Mouse (Mus musculus): Measurements from ENCODE around the gene Zfp553.

The Zfp553 gene

DNA sequence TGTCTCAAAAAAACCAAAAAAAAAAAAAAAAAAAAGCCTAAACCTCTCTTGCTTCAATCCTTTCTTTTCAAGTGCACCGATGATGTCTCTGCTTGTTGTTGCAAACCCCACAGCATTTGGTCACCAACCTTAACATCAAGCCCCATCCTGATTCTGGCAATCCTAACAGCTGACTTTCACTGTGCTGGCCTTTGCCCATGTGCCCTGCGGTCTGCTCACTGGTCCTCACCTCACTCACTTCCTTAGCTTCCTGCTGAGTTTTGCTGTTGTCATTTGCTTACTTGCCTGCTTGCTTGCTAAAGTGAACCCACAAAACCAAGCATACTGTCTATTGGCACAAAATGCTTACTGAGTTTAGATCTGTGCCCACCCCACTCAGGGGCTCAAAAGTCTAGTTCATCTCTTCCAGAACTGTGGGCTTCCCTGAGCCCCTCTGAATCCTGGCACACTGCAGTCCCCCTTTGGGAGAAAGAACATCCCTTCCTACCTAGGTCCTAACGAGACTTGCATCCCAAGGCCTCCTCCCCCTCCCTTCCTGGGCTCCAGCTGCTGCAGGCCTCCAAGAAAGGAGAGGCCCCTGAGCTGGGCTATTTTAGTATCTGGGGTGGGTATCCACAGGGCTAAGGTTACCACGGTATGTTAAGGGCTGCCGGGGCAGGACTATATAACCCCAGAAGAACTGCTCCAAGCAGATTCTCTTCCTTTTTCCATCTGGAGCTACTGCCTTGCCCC, 21.7 kb upstream of the Zfp553 start:
- DNase-seq (ENCODE audit: low spot score in 2 of 2), result no peak

DNA sequence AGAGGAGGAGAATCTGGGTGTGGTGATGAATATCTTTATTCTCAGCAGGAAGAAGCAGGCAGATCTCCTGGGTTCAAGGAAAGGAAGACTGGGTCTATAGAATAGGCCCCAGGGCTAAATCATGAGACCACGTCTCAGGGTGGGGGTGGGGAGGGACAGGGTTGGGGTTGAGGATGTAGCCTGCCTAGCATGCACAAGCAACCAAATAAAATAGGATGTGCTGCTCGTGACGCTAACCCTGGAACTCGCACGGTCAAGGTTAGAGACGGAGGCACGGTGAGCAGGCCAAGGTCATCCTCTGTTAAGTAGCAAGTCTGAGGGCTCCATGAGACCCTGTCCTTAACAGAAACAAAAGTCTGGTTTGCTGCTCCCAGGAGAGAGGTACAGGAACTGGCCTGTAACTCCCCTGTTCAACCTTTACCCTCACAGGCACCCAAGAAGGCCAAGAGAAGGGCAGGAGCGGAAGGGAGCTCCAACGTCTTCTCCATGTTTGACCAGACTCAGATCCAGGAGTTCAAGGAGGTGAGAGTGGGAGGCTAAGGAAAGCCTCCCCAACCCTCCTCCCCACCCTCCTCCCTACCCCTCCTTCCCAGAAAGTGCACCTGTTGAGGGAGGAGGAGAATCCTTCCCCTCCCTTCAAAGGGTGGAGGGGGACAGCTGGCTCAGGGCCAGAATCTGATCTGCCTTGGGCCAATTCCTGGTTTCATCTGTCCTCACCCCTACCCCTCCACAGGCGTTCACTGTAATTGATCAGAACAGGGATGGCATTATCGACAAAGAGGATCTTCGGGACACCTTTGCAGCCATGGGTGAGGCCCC, 20.2 kb upstream of the Zfp553 start:
- peak in 1 of 2 experiments; percentile 58 for DNase-seq (ENCODE audit: low spot score in 2 of 2)

DNA sequence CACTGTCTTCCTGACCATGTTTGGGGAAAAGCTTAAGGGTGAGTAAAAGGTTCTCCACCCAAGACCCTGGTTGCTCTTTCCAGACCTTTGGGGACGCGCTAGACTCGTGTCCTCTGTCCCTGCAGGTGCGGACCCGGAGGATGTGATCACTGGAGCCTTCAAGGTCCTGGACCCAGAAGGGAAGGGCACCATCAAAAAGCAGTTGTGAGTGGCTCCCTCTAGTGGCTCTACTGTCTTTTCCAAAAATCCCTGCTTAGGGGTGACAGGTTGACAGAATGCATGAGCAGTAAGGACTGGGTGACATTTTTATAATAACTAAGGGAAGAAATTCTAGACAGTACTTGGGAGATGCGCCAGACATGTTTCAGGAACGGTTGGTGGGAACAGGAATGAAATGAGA, 19.4 kb upstream of the Zfp553 start:
- DNase-seq (ENCODE audit: low spot score in 2 of 2), result no peak

DNA sequence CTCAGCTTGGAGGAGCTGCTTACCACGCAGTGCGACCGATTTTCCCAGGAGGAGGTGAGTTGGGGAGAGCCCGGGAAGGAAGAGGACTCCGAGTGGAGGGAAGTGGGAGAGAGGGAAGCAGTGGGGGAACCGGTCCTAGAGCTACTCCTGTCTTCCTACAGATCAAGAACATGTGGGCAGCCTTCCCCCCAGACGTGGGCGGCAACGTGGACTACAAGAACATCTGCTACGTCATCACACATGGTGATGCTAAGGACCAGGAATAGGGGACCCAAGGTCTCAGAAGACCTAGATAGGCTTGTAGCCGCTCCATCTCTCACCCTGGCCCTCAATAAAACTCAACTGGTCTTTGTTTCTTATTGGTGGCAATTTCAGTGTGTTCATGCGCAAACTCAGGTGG, 18.9 kb upstream of the Zfp553 start:
- peak in 1 of 2 experiments; percentile 56 for DNase-seq (ENCODE audit: low spot score in 2 of 2)

DNA sequence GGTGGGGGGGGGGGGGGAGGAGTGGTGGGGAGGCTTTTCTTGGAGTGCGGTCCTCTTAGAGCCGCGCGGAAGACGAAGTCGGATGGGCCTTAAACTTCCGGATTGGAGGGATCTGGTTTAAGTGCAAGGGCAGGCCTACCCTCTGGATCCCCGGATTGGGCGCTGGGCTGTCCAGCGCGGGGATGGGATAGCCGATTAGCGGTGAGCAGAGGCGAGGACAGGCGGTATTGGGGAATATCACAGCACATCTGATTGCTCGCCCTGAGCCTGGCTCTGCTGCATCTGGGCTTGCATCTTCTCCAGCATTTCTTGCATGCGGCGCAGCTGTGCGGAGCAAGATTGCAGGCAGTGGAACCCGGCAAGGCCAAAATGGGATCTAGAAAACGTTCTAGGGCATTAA, 18.3 kb upstream of the Zfp553 start:
- DNase-seq (ENCODE audit: low spot score in 2 of 2), result peak in 1 of 2 experiments; percentile 58

DNA sequence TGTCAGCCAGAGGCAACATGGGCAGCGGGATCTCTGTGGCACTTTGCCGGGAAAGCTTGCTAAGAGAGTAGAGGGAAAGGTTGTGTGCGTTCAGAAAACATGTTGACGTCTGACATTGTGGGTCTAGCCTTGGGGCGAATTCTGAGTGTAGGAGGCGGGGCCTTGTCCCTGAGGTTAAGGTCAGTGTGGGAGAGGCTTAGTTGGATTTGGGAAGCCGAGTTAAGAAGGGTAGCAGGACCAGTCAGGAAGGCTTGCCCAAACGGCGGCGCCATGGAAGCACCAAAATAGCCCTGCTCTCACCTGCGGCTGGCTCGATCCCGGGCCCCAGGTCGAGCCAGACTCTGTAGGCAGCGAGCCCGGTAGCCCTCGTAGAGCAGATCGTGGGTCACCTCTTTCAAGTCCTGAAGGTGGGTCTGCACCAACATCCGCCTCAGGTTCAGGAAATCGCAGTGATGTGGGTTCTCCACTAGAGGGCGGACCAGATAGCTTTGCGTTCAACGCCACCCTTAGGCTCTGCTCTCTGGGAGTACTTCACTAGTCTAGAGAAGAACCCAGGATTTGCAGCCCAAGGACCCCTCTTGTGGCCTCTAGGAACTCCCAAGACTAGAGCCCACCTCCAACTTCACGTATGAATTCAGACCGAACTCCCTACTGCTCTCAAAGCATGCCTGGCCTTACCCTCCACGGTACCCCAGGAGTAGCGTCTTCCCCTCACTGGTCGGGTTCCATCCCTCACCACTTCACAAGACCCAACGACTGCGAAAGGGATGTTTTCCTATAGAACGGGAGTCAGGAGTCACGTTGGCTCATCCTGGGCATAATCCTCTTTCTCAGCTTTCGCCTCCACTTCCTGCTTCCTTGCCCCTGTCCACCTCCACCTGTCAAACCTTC, 17.6 kb upstream of the Zfp553 start:
- peak in 1 of 2 experiments; percentile 64 for DNase-seq (ENCODE audit: low spot score in 2 of 2)

DNA sequence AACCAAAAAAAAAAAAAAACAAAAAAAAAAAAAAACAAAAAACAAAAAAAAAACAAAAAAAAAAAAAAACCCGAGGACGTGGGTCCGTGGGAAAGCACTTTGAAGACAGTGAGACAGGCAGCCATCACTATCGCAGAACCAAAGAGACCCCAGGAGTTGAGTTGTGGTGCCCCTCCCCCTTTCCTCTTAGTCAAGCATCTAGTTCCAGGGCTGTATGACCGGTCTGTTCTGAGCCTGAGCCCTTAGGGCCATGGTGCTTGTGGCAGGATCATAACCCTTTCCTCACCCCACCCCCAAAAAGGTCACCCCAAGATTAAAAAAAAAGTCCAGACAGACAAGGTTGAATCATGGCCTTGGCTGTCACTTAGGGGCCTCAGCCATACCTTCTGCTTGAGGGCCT, 16.6 kb upstream of the Zfp553 start:
- no peak for DNase-seq (ENCODE audit: low spot score in 2 of 2)

DNA sequence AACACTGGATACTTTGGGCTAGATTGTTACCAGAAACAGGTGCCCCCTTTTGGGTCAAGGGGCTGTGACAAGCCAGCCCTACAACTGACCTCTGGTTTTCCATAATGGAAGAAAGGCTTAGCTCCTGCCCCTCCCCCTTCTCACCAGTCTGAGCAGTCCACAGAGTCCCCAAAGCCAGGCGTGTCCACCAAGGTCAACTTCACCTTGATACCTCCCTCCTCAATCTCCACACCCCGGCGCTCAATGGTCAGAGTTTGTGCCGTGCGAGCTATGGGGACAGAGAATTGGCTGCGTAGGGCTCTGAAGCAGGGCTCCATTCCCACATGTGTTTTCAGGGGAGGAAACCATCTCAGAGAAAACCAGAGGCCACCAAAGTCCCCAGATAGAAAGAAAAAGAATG, 15.4 kb upstream of the Zfp553 start:
- DNase-seq (ENCODE audit: low spot score in 2 of 2), result no peak

DNA sequence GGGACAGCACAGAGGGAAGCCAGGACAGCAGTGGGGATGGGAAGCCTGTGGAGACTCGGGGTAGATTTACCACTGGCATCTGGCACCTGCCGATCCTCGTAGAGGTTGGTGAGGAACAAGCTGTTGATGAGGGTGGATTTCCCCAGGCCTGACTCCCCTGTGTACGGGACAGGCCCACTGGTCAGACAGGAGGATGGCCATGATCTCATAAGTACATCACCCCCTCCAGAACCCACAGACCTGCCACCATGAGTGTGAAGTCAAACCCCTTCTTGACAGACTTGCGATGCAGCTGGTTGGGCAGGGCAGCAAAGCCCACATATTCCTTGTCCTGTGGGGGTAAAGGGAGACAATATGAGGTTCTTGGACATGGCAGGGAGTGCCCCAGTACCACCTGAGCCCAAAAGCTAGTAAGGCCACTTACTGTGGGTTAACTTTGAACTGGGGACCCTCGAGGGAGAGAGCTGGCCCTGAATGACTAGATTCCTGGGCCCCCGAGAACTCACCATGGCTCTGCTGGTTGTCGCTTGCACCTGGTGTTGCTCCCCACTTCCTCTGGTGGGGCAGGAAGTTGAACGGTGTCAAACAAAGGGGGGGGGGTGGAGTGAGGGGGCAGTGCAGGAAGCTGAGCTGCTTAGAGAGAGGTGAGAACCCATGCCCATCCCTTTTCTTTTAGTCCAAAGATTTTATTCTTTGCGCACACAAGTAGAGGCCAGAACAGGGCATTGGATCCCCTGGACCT, 14.8 kb upstream of the Zfp553 start:
- DNase-seq (ENCODE audit: low spot score in 2 of 2), result no peak

DNA sequence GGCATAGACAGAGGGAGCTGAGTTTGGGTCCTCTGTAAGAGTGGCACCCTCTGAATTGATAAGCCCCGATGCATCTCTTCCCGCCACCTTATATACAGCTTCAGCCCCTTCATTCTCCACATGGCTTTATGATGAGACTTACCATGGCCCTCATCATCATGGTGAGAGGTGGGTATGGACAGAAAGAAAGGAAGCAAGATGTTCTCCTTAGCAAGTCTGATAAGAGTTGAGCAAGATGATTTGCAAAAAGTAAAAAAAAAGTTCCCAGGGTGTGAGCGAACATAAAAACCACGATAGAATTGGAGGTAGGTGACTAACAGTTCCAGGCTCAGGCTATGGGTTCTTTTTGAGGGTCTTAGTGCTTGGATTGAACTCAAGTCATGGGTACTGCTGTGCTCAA, 14.2 kb upstream of the Zfp553 start:
- no peak for DNase-seq (ENCODE audit: low spot score in 2 of 2)

DNA sequence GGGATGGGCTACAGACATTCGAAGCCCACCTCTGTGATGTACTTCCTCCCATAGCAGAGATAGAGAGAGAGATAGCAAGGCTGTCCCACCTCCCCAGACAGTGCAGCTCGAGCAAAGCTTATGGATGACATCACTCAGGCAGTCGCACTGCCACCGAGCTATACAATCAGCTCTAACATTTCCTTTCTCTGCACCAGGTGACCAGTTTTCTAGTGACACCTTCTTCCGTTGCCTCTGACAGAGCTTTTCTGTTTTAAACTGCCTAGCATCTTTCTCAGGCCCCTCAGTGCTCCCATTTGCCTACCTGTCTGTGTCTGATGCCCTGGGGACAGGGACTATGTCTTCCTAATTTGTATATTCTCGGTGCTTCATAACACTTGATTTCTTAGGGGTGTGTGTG, 12.4 kb upstream of the Zfp553 start:
- no peak for DNase-seq (ENCODE audit: low spot score in 2 of 2)

DNA sequence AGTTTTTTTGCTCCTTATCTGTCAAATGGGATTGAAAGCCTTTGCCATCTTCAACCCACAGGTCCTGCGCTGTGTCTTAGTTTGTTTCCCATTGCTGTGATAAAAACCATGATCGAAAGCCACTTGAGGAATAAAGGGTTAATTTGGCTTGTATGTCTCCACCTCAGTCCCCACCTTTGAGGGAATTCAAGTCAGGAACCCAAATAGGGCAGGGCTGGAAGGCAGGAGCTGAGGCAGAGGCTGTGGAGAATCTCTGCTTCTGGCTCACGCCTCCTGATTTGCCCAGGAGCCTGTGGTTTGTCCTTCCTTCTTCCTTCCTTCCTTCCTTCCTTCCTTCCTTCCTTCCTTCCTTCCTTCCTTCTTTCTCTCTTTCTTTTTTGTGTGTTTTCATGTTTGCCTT, 9.8 kb upstream of the Zfp553 start:
- no peak for DNase-seq (ENCODE audit: low spot score in 2 of 2)

DNA sequence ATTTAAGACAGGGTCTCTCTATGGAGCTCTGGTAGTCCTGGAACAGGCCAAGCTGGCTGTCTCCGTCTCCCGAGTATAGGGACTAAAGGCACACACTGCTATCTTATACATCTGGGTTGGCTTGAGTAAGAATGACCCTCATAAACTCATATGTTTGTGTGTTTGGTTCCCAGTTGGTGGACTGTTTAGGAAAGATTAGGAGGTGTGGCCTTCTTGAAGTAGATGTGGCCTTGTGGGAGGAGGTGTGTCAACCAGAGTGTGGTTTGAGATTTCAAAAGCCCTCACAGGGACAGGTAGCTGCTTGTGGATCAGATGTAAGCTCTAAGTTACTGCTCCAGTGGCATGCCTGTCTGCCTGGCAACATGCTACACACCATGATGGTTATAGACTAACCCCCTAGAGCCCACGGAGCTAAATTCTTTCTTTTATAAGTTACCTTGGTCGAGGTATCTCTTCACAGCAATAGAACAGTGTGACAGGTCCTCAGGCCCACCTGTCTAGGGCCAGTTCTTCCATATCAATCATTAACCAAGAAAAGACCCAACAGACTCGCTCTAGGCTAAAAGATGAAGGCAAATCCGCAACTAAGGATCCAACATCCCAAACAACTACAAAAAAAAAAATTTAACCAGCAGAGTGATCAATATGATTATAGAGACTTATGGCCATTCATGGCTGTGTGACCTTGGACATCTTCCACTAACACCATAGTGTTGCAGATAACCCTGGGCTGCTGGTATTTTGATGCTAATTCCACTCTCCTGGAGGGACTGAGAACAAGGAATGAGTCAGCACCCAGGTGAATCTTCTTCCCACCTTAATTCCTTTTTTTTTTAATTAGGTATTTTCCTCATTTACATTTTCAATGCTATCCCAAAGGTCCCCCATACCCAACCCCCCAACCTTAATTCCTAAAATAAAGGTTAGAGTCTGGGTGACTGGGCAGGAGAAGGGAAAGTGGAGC, 9.1 kb upstream of the Zfp553 start:
- DNase-seq (ENCODE audit: low spot score in 2 of 2), result no peak

DNA sequence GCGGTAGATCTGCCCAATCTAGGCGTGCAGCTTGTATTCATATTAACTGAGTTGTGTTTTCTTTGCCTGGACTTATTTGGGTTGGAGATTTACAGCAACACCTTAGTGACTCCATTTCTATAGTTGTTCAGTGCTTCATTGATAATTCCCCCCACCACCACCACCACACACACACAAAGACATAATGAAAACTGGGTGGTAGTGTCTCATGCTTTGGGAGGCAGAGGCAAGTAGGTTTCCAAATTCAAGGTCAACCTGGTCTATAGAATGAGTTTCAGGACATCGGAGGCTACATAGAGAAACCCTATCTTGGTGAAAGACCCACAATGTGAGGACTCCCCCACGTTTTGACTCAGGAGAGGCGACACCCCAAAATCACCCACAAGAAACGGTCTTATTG, 8.2 kb upstream of the Zfp553 start:
- no peak for DNase-seq (ENCODE audit: low spot score in 2 of 2)

DNA sequence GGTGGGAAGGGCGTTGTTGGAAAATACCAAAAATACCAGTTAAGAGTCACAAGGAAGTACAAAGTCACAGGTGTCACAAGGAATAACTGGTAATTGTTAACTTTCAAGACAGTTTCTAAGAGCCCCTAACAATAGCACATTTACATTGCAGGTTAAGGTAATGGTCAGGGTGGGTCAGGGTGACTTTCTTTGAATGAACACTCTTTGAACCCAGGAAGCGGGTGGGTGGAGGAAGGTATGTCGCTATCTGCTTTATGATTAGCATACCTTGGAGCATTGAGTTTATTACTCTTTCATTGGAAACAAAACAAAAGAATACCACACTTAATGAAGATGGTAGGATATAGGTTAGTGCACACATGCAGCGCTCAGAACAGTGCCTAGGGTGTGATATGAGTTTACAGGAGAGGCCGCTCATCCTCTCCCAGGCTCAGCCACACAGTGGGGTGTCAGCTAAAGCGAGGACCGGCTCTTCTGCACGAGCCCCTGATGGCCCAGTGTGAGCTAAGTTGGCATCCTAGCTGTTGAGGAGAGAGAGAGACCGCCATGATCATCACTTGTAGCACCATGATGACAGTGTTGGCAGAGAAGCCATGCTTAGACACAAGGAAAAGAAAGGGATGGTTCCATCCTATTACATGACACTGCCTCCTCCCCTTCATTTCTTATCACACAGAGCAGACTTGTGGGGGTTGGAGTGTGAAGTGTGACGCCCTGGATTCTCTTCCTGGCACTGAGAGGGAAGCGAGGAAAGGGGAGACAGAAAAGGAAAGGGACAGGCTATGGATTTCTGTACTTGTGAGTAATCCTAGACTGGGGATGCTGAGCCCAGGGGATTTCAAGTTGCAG, 7.5 kb upstream of the Zfp553 start:
- no peak for DNase-seq (ENCODE audit: low spot score in 2 of 2)

DNA sequence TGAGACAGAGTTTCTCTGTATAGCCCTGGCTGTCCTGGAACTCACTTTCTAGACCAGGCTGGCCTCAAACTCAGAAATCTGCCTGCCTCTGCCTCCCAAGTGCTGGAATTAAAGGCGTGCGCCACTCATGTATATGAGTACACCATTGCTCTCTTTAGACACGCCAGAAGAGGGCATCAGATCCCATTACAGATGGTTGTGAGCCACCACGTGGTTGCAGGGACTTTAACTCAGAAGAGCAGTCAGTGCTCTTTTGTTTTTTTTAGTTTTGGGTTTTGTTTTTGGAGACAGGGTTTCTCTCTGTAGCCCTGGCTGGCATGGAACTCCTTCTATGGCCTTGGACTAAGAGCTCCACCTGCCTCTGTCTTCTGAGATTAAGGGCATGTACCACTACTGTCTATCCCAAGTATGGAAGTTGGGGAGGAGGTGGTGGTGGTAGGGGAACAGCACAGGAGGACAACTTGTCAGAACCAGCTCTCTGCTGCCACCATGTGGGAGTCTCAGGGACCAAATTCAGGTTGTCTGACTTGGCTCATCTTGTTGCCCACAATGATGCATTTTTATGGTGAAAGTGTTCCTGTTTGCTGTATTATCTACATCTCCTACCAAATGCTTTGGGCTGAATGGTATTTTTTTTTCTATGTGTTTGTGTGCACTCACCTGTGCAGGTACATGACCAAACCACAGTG, 4.1 kb upstream of the Zfp553 start:
- peak; percentile 63 to 82 for DNase-seq (ENCODE audit: low spot score in 2 of 2)

DNA sequence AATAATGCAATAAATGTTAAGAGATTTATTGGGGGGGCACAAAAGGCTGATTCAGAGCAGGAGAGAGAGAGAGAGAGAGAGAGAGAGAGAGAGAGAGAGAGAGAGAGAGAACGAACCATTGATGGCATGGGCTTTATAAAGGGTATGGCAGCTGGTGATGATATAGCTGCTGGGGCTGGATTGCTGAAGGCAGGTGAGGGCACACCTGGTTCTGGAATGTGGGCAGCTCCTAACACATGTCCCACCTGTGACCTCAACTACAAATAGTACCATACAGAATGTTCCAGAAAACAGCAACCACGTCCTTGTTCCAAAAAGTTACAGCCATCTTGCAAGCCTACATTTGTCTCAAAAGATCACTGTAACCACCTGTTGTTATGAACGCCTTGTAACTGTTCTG, 1.5 kb upstream of the Zfp553 start:
- no peak for DNase-seq (ENCODE audit: low spot score in 2 of 2)

DNA sequence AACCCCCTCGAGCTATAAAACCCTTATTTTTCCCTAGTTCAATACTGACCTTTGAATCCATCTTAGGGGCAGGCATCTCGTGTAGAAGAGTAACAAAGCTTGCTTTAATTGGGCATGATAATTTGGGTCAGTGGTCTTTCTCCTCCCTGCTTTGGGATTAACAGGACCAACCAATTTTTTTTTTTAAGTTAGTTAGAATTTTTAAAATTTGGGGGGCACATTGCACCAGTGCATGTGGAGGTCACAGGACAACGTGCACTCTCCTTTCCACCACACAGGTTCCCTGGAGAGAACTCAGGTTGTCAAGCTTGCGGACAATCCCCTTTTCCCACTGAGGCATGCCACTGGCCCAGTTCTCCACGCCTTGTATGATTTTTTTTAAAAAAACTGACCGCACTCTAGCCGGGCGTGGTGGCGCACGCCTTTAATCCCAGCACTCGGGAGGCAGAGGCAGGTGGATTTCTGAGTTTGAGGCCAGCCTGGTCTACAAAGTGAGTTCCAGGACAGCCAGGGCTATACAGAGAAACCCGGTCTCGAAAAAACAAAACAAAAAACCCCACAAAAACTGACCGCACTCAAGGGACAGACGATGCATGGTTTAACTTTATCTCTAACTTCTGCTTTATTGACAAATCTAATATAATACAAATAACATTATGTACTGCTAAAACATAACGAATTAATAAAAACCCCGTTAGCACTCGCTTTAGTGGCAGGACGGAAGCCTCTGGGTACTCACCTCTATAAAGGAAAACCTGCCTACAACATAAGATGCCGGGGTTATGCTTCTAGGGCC, 837 bp upstream of the Zfp553 start:
- DNase-seq (ENCODE audit: low spot score in 2 of 2), result no peak
